Mouse (Mus musculus): Measurements from ENCODE around the gene Adgra1.

Gene Adgra1

DNA sequence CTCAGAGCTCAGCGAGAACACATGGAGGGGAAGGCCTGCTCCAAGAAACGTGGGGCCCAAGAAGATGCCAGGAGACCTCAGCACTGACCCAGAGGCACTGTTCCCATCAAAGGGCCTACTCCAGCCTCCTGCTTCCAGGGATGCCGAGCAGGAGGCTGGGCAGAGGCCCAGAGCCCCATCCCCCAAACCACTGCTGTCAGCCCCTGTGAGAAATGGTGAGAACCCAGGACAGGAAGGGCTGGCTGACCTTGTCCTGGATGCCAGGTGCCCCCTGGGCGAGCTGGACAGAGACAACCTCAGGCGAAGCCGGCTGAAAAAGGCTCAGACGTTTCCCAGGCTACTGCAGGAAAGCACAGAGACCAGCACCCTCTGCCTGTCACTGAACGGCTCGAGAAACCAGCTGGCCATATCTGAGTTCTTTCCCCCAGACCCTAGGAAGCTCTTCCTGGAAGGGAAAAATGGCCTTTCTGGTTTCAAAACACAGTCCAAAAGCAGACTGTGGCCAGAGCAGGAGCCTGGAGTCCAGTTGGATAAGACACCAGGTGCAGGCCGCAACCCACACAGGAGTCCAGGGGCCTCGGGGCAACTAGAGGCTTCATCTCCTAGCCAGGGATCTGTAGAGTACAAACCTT is 76.3 kb downstream of the Adgra1 start:
- no peak for TF ChIP-seq GATA4 (IDR thresholded peaks at IDR 0.05; ENCODE audit: insufficient replicate concordance, low read length)

DNA sequence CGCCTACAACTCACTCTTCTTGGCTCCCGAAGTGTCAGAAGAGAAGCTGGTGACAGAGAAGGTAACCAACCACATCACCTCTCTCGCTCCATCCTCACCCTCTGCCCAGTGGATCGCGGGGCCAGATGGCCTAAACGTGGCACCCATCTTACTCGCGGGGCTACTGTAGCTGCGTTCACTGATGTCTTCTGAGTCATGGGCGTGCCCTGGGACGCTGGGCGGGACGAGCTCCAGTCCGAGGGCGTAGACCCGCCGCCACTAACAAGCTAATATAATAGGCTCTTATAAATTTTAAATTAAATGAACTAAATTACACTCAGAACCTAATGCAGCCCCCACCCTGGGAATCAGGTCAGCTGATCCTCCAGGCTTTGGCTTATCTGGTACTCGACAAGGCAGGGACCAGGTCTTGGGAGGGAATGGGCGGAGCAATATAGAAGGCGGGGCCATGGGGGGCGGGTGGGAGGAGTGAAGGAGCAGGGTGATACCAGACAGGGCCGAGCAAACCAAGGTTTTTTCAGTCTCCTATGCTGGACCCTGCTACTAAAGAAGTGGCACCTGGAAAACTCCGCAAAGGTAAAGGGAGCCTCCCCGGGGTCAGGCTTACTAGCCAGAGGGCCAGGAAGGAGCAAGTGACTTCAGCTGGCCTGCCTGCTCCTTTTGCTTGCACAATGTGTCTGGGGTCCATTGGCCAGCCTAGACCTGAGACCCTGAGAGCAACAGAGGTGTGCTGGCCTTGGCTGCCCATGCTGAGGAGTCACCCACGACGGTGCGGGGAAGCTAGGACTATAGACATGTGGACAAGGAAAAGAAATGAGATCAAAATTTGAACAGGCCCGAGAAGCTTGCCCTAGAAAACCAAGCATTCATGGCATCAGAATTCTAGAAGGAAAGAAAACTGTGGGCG is 80.4 kb downstream of the Adgra1 start:
- TF ChIP-seq GATA4 (IDR thresholded peaks at IDR 0.05; ENCODE audit: insufficient replicate concordance, low read length), result no peak

DNA sequence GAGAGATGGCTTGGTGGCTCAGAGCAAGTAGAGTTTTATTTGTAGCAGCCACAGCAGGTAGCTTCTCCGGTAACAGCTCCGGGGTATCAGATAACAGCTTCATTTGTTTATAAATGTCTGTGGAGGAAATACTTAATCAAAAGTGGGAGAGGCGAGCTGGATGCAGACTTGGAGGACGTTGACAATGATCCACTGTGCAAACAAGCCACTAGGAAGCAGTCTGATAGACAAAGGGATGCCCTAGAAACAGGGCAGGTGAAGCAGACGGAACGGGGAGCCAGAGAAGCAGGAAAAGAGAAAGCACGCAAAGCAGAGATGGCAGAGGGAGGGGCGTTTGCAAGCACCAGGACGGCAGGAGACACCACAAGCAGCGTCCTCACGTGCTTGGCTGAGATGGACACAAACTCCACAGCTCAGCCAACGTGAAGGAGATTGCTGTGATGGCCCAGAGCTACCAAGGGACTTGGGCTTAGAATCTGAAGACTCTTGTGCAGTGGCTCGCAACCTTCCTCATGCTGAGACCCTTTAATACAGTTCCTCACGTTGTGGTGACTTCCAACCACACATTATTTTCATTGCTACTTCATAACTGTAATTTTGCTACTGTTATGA is 81.8 kb downstream of the Adgra1 start:
- no peak for TF ChIP-seq GATA4 (IDR thresholded peaks at IDR 0.05; ENCODE audit: insufficient replicate concordance, low read length)

DNA sequence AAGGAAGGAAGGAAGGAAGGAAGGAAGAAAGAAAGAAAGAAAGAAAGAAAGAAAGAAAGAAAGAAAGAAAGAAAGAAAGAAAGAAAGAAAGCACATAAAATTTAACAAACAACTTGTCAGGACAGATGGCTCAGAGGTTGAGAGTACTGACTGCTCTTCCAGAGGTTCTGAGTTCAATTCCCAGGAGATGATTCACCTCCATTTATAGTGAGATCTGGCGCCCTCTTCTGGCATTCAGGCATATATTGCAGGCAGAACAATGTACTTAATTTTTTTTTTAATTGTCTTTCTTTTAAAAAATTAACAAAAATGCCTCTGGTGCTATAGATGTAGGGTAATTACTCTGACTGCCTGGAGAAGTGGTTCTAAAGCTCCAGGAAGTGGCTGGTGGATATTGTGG is 82.4 kb downstream of the Adgra1 start:
- no peak for TF ChIP-seq GATA4 (IDR thresholded peaks at IDR 0.05; ENCODE audit: insufficient replicate concordance, low read length)

DNA sequence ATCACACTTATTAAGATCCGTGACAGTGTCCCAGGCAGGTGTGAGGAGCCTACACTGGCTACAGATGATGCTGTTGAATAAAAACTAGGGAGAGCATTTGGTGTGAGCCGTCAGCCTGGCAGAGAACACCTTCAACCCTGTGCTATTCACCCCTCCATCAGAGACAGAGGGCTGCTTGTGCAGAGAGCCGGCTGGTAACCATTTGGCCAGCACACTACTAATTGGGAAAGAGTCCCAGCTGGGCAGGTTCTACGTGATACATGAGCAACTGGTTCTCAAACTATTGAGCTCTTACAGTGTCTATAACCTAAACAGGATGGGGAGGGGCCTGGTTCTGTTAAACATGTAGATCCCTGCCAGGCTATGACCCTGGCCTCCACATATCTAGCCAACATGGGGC is 84.3 kb downstream of the Adgra1 start:
- no peak for TF ChIP-seq GATA4 (IDR thresholded peaks at IDR 0.05; ENCODE audit: insufficient replicate concordance, low read length)
